Mouse (Mus musculus): ENCODE results near the gene Slc30a10. TPM values are rescaled to one million over a fixed set of nuclear protein-coding genes. Genes with fewer than 3 reads are reported as not detected.

Slc30a10 gene
- total RNA-seq, 2 experiments from 2014 or later = 0.04 TPM; not detected in 1

DNA sequence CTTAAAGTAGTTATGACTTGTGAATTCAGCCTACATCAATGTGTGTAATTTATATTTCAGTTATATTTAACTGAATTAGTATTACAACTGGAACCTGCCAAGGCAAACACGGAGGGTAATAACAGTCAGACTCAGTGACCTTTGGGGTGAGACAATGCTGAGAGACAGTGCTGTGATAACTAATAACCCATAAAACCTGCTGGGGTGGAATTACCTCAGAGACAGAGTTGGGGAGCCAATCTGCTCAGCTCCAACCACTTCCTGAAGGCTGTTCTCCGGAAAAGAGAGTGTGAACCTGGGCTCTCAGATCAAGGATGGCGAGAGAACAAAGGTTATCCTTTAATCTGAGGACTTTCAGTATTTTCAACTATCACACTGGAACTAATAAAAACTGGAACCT is 54.4 kb downstream of the Slc30a10 start:
- DNase-seq = no peak
- intact Hi-C loops (cut with DNase I; ENCODE audit: low total_unique reads) = no loop called here

DNA sequence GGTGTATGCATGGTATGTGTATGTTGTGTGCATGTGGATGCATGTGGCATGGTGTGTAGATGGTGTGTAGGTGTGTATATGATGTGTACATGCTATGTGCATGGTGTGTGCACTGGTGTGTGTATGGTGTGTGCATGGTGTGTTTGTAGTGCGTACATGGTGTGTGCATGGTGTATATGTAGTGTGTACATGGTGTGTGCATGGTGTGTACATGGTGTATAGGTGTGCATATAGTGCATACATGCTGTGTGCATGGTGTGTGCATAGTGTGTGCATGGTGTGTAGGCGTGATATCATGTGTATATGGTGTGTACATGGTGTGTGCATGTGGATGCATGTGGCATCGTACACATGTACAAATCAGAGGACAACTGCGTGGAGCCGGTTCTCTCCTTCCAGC is 56.7 kb downstream of the Slc30a10 start:
- intact Hi-C loops (cut with DNase I; ENCODE audit: low total_unique reads) = no loop called here
- DNase-seq = no peak

DNA sequence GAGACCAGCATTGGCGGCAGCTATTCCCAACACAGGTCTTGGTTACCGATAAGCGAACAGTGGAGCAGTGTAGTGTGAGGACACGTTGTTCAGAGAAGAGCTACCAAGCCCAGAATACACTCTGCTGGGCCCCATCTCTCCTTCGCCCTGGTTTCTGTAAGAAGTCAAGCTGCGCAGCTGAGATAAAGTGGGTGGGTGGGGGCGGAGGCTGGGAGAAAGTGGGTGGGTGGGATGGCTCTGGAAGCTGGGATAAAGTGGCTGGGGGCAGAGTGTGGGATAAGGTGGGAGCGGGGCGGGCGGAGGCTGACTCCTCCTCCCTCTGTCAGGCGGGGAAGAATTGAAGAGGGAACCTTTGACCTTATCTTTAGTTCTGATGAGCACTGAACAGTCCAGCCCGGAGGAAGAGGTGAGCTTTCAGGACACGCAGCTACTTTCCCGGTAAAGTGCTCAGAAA is 60.9 kb downstream of the Slc30a10 start:
- intact Hi-C loops (cut with DNase I; ENCODE audit: low total_unique reads) = no loop called here
- no peak for DNase-seq

DNA sequence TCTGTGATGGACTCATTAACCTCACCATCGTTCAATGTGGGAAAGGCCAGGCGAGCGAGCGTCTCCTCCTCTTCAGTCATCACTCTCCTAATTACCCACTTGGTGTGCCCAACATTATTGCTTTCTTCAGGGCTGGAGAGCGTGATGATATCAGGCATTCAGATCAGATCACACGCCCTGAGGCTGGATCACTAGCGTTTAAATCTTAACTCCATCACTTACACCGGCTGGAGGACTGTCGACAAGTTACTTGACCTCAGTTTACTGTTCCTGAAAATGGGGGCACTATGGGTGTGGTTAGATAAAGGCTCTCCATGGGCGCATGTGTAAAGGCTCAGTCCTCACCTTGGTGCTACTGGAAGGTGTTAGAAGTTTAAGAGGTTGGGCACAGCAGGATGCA is 61.4 kb downstream of the Slc30a10 start:
- intact Hi-C loops (cut with DNase I; ENCODE audit: low total_unique reads) = no loop called here
- no peak for DNase-seq

DNA sequence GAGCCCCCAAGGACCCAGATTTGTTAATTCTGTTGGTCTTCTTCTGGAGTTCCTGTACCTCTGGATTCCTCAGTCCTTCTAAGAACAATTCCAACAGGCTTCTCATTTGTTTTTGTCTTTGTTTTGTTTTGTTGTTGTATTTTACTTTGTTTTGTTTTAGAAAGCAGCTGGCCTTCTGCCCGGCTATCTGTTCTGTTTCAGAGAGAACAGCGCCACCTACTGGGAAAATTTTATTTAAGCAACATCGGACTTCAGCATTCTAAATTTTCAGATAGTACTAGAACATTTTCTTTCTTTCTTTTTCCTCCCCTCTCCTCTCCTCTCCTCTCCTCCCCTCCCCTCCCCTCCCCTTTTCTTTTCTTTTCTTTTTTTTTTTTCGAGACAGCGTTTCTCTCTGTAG is 62.9 kb downstream of the Slc30a10 start:
- intact Hi-C loops (cut with DNase I; ENCODE audit: low total_unique reads) = no loop called here
- DNase-seq = peak; percentile 29

Other genes starting within 250 kb of the Slc30a10 start
- gene Iars2, start 125.5 kb upstream of the Slc30a10 start, total RNA-seq (2021) = 10 to 100 TPM; 53.2 to 56.7 TPM
- gene Bpnt1, start 122.7 kb upstream of the Slc30a10 start, total RNA-seq (2021) = 10 to 100 TPM; 12.1 to 16.8 TPM
- gene Eprs, start 91.8 kb upstream of the Slc30a10 start, total RNA-seq (2021) = 100 to 1,000 TPM; 111 to 118 TPM